In genomic region chr12:36042348-36042778, GRCm38 (mm10) we compare ENCODE assay signal across 8 mouse cellular contexts. TPM values are rescaled to one million over a fixed set of nuclear protein-coding genes. Genes with fewer than 3 reads are reported as not detected.
DNase-seq lines count a peak whose midpoint lies in the region; ATAC-seq and TF ChIP-seq lines count a peak whose summit lies in the region.

Gene Tspan13 (minus strand): TSS chr12:36042500.

- H3K9me3 ChIP-seq in hindbrain, embryonic 12.5 days (replicated peaks), result no peaks in the 10 kb centered on the region
- H3K9me3 ChIP-seq in lung, postnatal 0 days (ENCODE audit: low read length), result no peaks in the 10 kb centered on the region

- H3K4me1 ChIP-seq in hindbrain, embryonic 12.5 days, result peaks cover 21% of the 10 kb centered on the region
- H3K4me1 ChIP-seq in lung, postnatal 0 days (ENCODE audit: insufficient read depth, low read depth, low read length), result no peaks in the 10 kb centered on the region

- peak; percentile 5; the same call in 1 of the 2 replicates for TF ChIP-seq CTCF in lung, postnatal 0 days (IDR thresholded peaks at IDR 0.05)

- H3K27me3 ChIP-seq in hindbrain, embryonic 12.5 days, result no peaks in the 10 kb centered on the region
- no peaks in the 10 kb centered on the region for H3K27me3 ChIP-seq in lung, postnatal 0 days (replicated peaks; ENCODE audit: insufficient read depth, low read length)

- H3K4me2 ChIP-seq in hindbrain, embryonic 12.5 days (replicated peaks), result peak within 1 kb of the TSS; percentile 52
- peak within 1 kb of the TSS; percentile 81 for H3K4me2 ChIP-seq in lung, postnatal 0 days (replicated peaks; ENCODE audit: low read depth, low read length)

- peak; percentile 93 for DNase-seq in Muller cell, postnatal 12 days (ENCODE audit: inconsistent ontology term)
- peak; percentile 95 to 96 for DNase-seq in cerebellum, postnatal 10 days
- peak; percentile 85 to 90 for DNase-seq in frontal cortex, postnatal 14 days (ENCODE audit: low spot score in 2 of 2)
- DNase-seq in layer of hippocampus, postnatal 10 days (ENCODE audit: low spot score in 2 of 2), result peak; percentile 86 to 92
- DNase-seq in lung, postnatal 0 days (ENCODE audit: low spot score), result peak; percentile 90
- peak; percentile 63 for DNase-seq in ovary, postnatal 10 days (ENCODE audit: low spot score)
- DNase-seq in thymus, postnatal 10 days (ENCODE audit: low spot score in 2 of 2), result peak; percentile 94

- under 1% methylated on average over 35 of the region's 35 CpGs for WGBS in hindbrain, embryonic 12.5 days
- 0% methylated on average over 32 of the region's 35 CpGs for WGBS in lung, postnatal 0 days

- peak within 1 kb of the TSS; percentile 94 for H3K4me3 ChIP-seq in hindbrain, embryonic 12.5 days
- H3K4me3 ChIP-seq in lung, postnatal 0 days (ENCODE audit: low read depth, low read length), result peak within 1 kb of the TSS; percentile 62

- peak within 1 kb of the TSS; percentile 92 for H3K27ac ChIP-seq in hindbrain, embryonic 12.5 days
- peak within 1 kb of the TSS; percentile 64 for H3K27ac ChIP-seq in lung, postnatal 0 days (ENCODE audit: low read length)

- TF ChIP-seq EP300 in lung, postnatal 0 days (IDR thresholded peaks at IDR 0.05), result no peak

- peak within 1 kb of the TSS; percentile 95 for H3K9ac ChIP-seq in hindbrain, embryonic 12.5 days
- peak within 1 kb of the TSS; percentile 72 for H3K9ac ChIP-seq in lung, postnatal 0 days (replicated peaks; ENCODE audit: low read depth)

- peak; percentile 98 for ATAC-seq in hindbrain, embryonic 12.5 days (ENCODE audit: low FRiP score)
- peak; percentile 95 for ATAC-seq in lung, postnatal 0 days

- no peaks in the 10 kb centered on the region for H3K36me3 ChIP-seq in hindbrain, embryonic 12.5 days
- no peaks in the 10 kb centered on the region for H3K36me3 ChIP-seq in lung, postnatal 0 days (ENCODE audit: insufficient read depth, low read length)

RNA-seq across cellular contexts. Expression of gene Tspan13, which starts in this region (rescaled TPM):
- 257 TPM in 2 replicates for polyA plus RNA-seq in hindbrain, embryonic 12.5 days (2016; fragmentation: Nextera tagmentation; extraction: Ambion mirVana)
- 100 to 1,000 TPM; 297 to 309 TPM for total RNA-seq in layer of hippocampus, postnatal 10 days (2021)
- 255 and 302 TPM in 2 replicates for polyA plus RNA-seq in lung, postnatal 0 days (2015; fragmentation: Nextera tagmentation; extraction: Ambion mirVana)

Comparison
In these comparisons a context has a peak if more than half of its experiments do, and no peak if none do; other contexts are left out.
1. Peak in every context shown above with its lines: DNase-seq, ATAC-seq, H3K4me3 ChIP-seq and H3K27ac ChIP-seq.